In the genomic region with DNA sequence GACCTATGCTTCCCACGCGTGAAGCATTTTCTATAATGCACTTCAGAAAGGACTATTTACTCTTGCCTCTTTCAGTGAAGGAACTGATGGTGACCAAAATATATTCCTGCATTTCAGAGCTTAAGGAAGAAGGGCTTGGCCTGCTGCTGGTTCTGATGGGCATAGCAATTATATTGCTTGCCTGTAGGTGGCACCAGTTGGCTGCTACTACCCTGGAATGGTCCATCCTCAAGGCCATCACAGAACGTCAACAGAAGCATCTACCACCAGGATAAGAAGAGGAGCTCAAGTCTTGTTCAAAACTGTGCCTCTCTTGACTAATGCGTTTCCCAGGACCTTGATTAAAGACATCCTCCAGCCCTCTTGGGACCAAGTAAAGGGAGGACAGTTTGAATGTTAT, we compare ENCODE assay signal across 8 mouse cellular contexts.
DNase-seq lines count a peak whose midpoint lies in the region; ATAC-seq and TF ChIP-seq lines count a peak whose summit lies in the region.

No protein-coding gene starts in this region.

- ATAC-seq in forebrain, embryonic 11.5 days (replicated peaks; ENCODE audit: low FRiP score) = no peak

- no peak for TF ChIP-seq POLR2A in embryonic fibroblast, embryonic 13.5 days (IDR thresholded peaks at IDR 0.05; ENCODE audit: low read depth, low read length)

- H3K27ac ChIP-seq in embryonic fibroblast, embryonic 13.5 days (ENCODE audit: insufficient read depth, low read length) = no peak overlapping the region
- H3K27ac ChIP-seq in forebrain, embryonic 11.5 days (ENCODE audit: low read depth, low read length) = no peak overlapping the region

- peak; percentile 70 for TF ChIP-seq CTCF in embryonic fibroblast, embryonic 13.5 days (IDR thresholded peaks at IDR 0.05; ENCODE audit: borderline replicate concordance, insufficient read depth, low read length)

- peak; percentile 21 to 38 for DNase-seq in left cerebral cortex, adult 18-20 months (ENCODE audit: low spot score in 2 of 2)
- no peak for DNase-seq in left cerebral cortex, postnatal 14 days (ENCODE audit: low spot score in 2 of 2)
- peak; percentile 48 for DNase-seq in NIH3T3 (ENCODE audit: low read depth)
- DNase-seq in adrenal gland, postnatal 36 days = peak; percentile 43 to 69
- peak; percentile 51 for DNase-seq in lung, postnatal 14 days
- peak; percentile 71 for DNase-seq in thymus, postnatal 4 days
- DNase-seq in forebrain, embryonic 11.5 days (ENCODE audit: low spot score) = no peak

- no peak overlapping the region for H3K9ac ChIP-seq in forebrain, embryonic 11.5 days (ENCODE audit: low read length)

- H3K4me1 ChIP-seq in embryonic fibroblast, embryonic 13.5 days (ENCODE audit: control insufficient read depth, insufficient read depth, low read length) = no peaks in the 10 kb centered on the region
- H3K4me1 ChIP-seq in forebrain, embryonic 11.5 days (replicated peaks; ENCODE audit: control insufficient read depth, insufficient read depth, low read length) = no peaks in the 10 kb centered on the region

- no peak overlapping the region for H3K4me3 ChIP-seq in embryonic fibroblast, embryonic 13.5 days (ENCODE audit: insufficient read depth, low read length)
- no peak overlapping the region for H3K4me3 ChIP-seq in forebrain, embryonic 11.5 days (ENCODE audit: low read depth, low read length)

- WGBS in forebrain, embryonic 11.5 days = 48% methylated on average over 4 of the region's 4 CpGs

- H3K9me3 ChIP-seq in forebrain, embryonic 11.5 days (ENCODE audit: control insufficient read depth, low read length) = no peaks in the 10 kb centered on the region

- intact Hi-C loops in left cerebral cortex, postnatal 14 days (cut with DNase I) = loop anchor here (2.0 to 5.0 kb wide), 3 partner anchors 77 to 1212 kb away; no protein-coding TSS in a partner anchor

- no peaks in the 10 kb centered on the region for H3K27me3 ChIP-seq in forebrain, embryonic 11.5 days (ENCODE audit: control insufficient read depth, insufficient read depth, low read length)

- H3K4me2 ChIP-seq in forebrain, embryonic 11.5 days (ENCODE audit: low read depth, low read length, severe bottlenecking) = no peak overlapping the region

- H3K36me3 ChIP-seq in forebrain, embryonic 11.5 days (ENCODE audit: control insufficient read depth, insufficient read depth, low read length) = no peaks in the 10 kb centered on the region

Comparison
In these comparisons a context has a peak if more than half of its experiments do, and no peak if none do; other contexts are left out.
1. DNase-seq: peak in left cerebral cortex, adult 18-20 months (2 of 2), NIH3T3 (single experiment), adrenal gland, postnatal 36 days (2 of 2), lung, postnatal 14 days (single experiment) and thymus, postnatal 4 days (single experiment); none in left cerebral cortex, postnatal 14 days (0 of 2) and forebrain, embryonic 11.5 days (single experiment).